Mouse (Mus musculus) neural tube, embryonic 10.5 days (tissue): ENCODE data around the gene Onecut1.

ENCODE experiments used
- DNase-seq: peaks from one replicate; pipeline ENCODE4 v3.0.0-alpha.2; 2017; ENCODE audit warnings: low spot score; ENCODE audit errors: extremely low spot score

Onecut1 gene

GRCm38 (mm10) chr9:74860461-74860860 is 1.3 kb upstream of the Onecut1 start:
- peak; percentile 64 for DNase-seq

DNA sequence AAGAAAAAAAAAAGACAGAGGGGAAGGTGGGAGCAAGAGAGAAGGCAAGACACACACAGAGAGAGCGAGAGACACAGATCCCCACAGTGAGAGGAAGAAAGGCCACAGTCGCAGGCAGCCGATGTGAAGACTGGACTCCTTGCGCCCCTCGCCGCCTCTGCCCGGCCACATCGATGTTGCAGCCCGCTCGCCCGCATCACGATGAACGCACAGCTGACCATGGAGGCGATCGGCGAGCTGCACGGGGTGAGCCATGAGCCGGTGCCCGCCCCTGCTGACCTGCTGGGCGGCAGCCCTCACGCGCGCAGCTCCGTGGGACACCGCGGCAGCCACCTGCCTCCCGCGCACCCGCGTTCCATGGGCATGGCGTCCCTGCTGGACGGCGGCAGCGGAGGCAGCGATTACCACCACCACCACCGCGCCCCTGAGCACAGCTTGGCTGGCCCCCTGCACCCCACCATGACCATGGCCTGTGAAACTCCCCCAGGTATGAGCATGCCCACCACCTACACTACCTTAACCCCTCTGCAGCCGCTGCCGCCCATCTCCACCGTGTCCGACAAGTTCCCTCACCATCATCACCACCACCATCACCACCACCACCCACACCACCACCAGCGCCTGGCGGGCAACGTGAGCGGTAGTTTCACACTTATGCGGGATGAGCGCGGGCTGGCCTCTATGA is 517 bp downstream of the Onecut1 start:
- peak; percentile 53 for DNase-seq

GRCm38 (mm10) chr9:74862783-74863654 is 1.3 kb downstream of the Onecut1 start:
- DNase-seq: peak; percentile 67

DNA sequence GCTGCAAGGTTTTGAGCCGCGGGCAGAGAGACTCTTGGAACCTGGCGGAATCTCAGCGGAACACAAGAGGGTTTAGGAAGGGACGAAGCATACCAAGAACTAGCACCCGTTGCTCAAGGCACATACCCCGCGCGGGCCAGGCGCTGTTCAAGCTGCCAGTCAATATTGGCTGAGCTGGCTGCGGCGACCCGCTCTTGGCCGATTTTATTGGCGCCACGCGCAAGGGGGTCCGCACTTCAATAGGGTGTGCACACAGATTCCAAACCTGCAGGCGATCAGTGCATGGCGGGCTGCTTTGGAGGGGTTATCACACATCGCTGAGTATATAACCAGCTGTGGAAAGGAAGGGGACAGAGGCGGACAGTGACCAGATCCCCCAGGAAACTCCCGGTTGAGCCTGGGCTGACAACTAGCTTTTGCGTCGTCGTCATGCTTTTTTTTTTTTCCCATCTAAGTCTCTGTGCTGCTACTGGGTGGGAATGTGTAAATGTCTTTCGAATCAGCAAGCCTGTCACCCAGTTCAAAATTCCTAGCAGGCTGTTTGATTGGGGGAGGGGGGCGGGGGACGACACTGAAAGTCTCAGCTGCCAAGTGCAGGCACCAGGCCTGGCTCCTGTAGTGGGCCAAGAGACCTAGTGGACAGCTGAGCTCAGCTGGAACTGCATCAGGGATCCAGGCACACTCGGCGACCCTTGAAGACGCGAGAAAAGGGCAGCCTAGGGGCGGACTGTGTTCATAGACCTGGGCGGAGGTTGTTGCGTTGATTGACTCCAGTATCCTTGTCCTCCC is 2.1 kb downstream of the Onecut1 start:
- DNase-seq: peak; percentile 57

DNA sequence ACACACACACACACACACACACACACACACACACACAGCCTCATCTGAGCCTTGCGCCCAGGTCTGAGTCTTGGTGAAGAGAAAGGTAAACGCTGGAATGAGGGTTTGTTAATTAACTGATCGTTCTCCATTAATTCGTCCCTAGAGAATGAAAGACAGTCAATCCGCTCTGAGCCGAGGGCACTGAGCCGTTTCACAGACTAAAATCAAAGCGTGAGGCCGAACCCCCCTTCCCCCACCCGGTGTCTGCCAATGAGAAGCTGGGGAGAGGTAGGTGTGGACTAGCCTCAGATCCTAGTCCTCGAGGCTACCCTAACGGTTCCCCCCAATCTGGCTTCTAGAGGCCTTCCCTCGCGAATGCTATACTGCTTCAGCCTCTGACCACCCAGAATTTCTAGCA is 2.8 kb downstream of the Onecut1 start:
- no peak for DNase-seq

GRCm38 (mm10) chr9:74866596-74867313 is 5.0 kb downstream of the Onecut1 start:
- DNase-seq: peak; percentile 49

GRCm38 (mm10) chr9:74867641-74868205 is 6.0 kb downstream of the Onecut1 start:
- DNase-seq: peak; percentile 65

DNA sequence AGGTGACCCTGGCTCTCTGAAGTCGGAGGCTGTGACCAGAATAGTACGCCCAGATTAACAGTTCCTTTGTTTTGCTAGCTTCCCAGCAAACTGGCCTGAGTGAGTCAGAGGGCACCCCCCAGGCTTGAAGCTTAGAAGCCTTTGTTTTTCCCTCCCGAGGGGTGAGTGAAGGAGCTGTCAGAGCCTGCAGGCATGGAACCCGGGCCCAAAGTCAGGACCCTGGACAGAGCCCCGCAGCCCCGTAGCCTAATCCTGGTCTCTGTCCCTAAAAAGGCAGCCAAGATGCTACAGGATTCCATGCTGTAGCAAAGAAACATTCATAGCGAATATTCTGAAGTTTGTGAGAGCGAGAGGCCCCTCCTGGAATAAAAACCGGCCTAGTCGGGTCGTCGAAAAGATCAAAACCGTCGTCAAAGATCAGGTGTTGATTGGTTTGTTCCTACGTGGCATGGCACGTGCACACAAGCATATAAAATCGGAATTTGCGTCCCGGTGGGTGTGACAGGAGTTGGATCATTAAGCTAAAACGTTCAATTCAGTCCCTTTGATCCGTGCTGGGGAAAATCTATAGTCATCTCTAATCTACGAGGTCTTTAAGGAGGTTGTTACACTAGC is 6.7 kb downstream of the Onecut1 start:
- peak; percentile 76 for DNase-seq

GRCm38 (mm10) chr9:74870960-74871688 is 9.4 kb downstream of the Onecut1 start:
- DNase-seq: peak; percentile 79

- DNase-seq: no peak
Observed at GRCm38 (mm10) chr9:74876328-74876727, 14.6 kb downstream of the Onecut1 start.

DNA sequence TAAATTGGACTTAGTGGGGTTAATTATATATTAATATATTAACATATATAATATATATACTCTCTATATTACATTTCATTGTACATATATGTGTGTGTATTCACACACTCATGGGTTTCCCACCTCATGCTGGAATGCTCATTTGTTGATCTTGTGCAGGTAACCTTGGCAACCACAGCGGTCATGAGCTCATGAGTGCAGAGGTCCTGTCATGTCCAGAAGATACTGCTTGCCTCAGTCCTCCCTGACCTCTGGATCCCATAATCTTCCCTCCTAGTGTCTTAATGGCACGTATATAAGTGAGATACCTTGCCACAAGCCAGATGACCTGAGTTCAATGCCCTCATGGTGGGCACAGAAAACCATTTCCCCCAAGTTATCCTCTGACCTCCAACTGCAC is 16.0 kb downstream of the Onecut1 start:
- DNase-seq: no peak

DNA sequence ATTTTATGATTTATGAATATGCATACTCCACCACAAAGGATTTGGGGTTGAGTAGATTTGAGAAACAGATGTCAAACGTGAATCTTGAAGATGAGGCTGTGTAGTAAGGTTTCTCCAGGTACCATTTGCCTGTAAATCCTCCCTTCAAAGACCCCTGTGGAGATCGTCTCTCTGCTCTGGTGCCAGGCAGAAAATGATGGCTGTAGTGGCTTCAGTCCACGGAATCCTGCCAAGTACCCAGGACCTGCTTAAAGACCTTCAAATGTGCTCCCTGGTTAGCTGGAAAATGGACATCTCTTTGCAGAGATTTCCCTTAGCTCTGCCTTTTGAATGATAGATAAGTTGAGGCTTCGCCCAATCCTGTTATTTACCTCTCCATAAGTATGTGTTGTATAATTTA is 26.1 kb downstream of the Onecut1 start:
- DNase-seq: no peak

DNA sequence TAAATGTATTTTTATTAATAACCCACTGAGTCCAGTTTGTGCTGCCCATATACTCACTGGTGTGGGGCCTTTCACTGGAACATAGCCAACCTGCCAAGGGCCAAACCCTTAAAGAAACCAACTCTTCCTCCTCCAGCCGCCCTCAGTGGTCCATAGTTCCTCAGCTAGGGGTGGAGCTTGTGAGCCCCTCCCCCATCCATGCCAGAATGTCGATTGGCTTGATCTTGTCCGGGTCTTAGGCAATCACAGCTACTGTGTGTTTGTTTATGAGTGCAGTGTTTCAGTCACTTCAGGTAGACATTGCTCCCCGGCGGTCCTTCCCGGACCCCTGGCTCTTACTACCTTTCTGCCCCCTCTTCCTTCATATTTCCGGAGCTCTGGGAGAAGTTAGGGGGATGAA is 35.0 kb downstream of the Onecut1 start:
- no peak for DNase-seq

DNA sequence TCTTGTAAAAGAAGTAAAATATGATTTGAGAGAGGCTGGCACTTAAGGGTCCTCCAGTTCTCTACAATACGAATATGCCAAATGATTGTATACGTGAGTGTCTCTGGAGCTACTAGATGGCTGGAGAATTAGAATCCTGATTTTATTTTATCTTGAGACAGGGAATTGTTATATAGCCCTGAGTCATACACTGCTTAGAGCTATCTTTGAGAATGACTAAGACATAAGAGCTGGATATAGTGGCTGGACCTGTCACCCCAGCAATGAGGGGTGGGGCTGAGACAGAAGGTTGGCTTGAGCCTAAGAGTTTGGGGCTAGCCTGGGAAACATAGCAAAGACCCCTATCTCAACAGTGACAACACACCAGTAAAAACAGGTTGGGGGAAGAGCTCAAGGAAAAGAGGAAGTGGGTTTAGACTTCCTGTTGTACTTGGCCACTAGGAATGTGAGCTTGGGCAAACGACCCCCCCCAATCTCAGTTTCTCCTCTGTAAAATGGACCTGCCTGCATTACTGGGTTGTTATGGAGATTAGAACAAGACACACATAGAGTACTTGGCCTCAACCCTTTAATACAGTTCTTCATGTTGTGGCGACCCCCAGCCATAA is 35.8 kb downstream of the Onecut1 start:
- no peak for DNase-seq

DNA sequence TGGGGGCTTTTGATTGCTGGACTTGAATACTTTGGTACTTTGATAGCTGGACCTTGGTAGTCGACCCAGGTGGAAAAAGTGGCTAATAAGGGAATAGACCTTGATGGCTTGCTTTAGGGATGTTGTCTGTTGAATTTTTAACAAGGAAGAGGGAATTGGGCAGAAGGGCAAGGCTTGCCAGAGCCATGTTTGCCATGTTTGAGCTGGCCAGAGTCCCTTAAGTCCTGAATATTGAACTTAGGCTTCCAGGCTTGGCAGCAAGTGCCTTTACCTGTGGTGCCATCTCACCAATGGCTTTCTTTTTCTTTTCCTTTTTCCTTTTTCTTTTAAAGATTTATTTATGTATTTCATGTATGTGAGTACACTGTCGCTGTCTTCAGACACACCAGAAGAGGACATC is 38.4 kb downstream of the Onecut1 start:
- no peak for DNase-seq

- DNase-seq: peak; percentile 70
Observed at GRCm38 (mm10) chr9:74904866-74905508, 43.3 kb downstream of the Onecut1 start.

DNA sequence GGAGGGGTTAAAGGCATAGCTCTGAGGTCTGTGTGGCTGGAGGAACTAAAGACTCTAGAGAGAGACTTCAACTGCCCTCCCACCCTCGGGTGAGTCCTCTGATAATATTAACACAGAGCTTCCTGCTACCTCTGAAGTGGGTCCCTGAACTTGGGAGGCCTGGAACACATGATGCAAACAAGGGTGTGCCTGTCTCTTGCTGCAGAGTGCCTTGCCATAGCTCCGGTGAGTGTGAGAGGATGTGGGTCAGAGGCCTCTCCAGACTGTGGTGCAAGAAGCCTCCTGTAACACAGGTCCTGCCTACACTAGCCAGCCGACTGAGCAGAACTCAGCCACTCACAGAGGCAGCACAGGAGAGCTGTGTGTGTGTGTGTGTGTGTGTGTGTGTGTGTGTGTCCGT is 45.2 kb downstream of the Onecut1 start:
- no peak for DNase-seq

- DNase-seq: no peak
Observed at GRCm38 (mm10) chr9:74909245-74909644, 47.5 kb downstream of the Onecut1 start.

- DNase-seq: no peak
Observed at GRCm38 (mm10) chr9:74910226-74910759, 48.6 kb downstream of the Onecut1 start.
